Mouse (Mus musculus): ENCODE measurements around the gene Abhd11. TPM values are rescaled to one million over a fixed set of nuclear protein-coding genes. Genes with fewer than 3 reads are reported as not detected.

Abhd11 gene
- total and polyA plus RNA-seq, 2 experiments from 2014 or later: 55.6 to 100 TPM

DNA sequence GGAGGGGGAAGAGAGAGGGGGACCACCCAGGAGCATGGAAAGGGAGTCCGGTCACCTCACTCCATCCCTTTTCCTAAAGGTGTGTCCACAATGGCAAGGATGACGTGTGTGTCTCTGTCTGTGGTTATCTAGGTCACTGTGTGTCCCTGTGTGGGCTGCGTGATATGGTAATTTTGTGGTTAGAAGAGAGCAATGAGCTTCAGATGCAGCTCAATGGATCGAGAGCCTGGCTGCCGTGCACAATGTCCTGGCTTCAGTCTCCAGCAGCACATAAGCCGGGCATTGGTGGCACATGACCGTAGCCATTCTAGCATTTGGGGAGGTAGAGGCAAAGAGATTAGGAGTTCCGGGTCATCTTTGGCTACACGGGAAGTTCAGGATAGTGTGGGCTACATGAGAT, 30.6 kb downstream of the Abhd11 start:
- ATAC-seq (ENCODE audit: insufficient read depth, low read depth) (no peak), DNase-seq (ENCODE audit: low spot score) (no peak)
- Histone ChIP-seq H3K36me3 (replicated peaks; ENCODE audit: control insufficient read depth, insufficient read depth, low read length) (peaks cover under 1% of the 10 kb centered on the region; the same call in 1 of the 2 replicates), H3K4me2 (ENCODE audit: low read depth, low read length) (no peak overlapping the region), H3K27ac (ENCODE audit: low read depth) (no peak overlapping the region), H3K9ac (replicated peaks; ENCODE audit: low read depth, low read length) (no peak overlapping the region), H3K4me1 (ENCODE audit: control insufficient read depth, insufficient read depth) (0 out of 2 replicates have a peak, but pooled peaks cover 4% of the 10 kb centered on the region), H3K27me3 (ENCODE audit: control insufficient read depth, insufficient read depth, low read length) (no peaks in the 10 kb centered on the region), H3K4me3 (ENCODE audit: low read depth, low read length) (no peak overlapping the region), H3K9me3 (replicated peaks; ENCODE audit: control insufficient read depth, low read length) (0 out of 2 replicates have a peak, but pooled peaks cover 3% of the 10 kb centered on the region)
- WGBS: 84% methylated on average over 9 of the region's 9 CpGs
- TF ChIP-seq CTCF (IDR thresholded peaks at IDR 0.05; ENCODE audit: low read depth) (no peak), EP300 (IDR thresholded peaks at IDR 0.05; ENCODE audit: low read depth) (no peak)

DNA sequence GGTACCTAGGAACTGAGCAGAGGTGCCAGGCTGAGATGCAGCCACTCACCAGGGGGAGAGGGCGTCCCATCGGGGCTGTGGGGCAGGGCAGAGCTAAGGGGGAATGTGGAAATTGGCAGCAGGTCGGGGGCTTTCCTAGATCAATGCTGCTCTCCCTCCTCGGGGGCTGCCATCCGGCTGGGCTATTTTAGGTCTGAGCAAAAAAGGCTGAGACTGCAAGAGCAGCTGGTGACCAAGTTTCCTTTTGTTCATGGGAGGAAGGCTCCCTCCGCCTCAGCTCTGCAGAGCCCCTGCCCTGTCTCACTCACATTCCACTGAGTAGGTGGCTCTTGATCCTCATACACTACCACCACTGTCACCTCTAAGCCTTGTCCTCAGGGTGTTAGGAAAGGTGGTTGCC, 31.1 kb downstream of the Abhd11 start:
- H3K27me3 ChIP-seq (ENCODE audit: control insufficient read depth, insufficient read depth, low read length): no peaks in the 10 kb centered on the region
- no peak overlapping the region for H3K4me3 ChIP-seq (ENCODE audit: low read depth, low read length)
- no peak for DNase-seq (ENCODE audit: low spot score)
- no peak overlapping the region for H3K9ac ChIP-seq (replicated peaks; ENCODE audit: low read depth, low read length)
- no peak for ATAC-seq (ENCODE audit: insufficient read depth, low read depth)
- no peak for TF ChIP-seq EP300 (IDR thresholded peaks at IDR 0.05; ENCODE audit: low read depth)
- no peak for TF ChIP-seq CTCF (IDR thresholded peaks at IDR 0.05; ENCODE audit: low read depth)
- no peak overlapping the region for H3K27ac ChIP-seq (ENCODE audit: low read depth)
- no peaks in the 10 kb centered on the region for H3K9me3 ChIP-seq (replicated peaks; ENCODE audit: control insufficient read depth, low read length)
- peaks cover 5% of the 10 kb centered on the region for H3K36me3 ChIP-seq (replicated peaks; ENCODE audit: control insufficient read depth, insufficient read depth, low read length)
- no peak overlapping the region for H3K4me2 ChIP-seq (ENCODE audit: low read depth, low read length)
- 23% methylated on average over 6 of the region's 6 CpGs for WGBS
- 0 out of 2 replicates have a peak, but pooled peaks cover 4% of the 10 kb centered on the region for H3K4me1 ChIP-seq (ENCODE audit: control insufficient read depth, insufficient read depth)

DNA sequence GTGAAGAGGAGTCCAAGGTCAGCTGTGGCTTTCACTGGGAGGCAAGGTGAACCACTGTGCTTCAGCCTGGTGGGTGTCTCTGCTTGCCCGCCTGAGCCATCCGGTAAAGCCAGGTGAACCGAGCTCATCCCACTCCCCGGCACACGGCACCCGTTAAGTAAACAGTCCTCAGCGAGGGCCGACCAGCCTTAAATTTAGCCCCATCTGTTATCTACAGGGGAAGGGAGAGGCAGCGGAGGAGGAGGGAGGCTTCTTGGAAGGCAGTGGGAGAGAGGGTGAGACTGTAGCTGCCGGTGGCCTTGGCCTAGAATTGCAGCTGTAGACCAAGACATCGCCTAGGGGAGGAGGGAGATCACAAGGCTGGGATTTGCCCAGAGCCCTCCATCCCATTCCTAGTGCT, 31.8 kb downstream of the Abhd11 start:
- Histone ChIP-seq H3K4me1 (ENCODE audit: control insufficient read depth, insufficient read depth) (0 out of 2 replicates have a peak, but pooled peaks cover 4% of the 10 kb centered on the region), H3K4me3 (ENCODE audit: low read depth, low read length) (no peak overlapping the region), H3K27ac (ENCODE audit: low read depth) (no peak overlapping the region), H3K9ac (replicated peaks; ENCODE audit: low read depth, low read length) (0 out of 2 replicates have a peak overlapping the region, but pooled peaks have one; percentile 10), H3K4me2 (ENCODE audit: low read depth, low read length) (no peak overlapping the region), H3K36me3 (replicated peaks; ENCODE audit: control insufficient read depth, insufficient read depth, low read length) (peaks cover 13% of the 10 kb centered on the region), H3K9me3 (replicated peaks; ENCODE audit: control insufficient read depth, low read length) (no peaks in the 10 kb centered on the region), H3K27me3 (ENCODE audit: control insufficient read depth, insufficient read depth, low read length) (no peaks in the 10 kb centered on the region)
- 39% methylated on average over 11 of the region's 11 CpGs for WGBS
- ATAC-seq (ENCODE audit: insufficient read depth, low read depth) (no peak), DNase-seq (ENCODE audit: low spot score) (no peak)
- TF ChIP-seq EP300 (IDR thresholded peaks at IDR 0.05; ENCODE audit: low read depth) (no peak), CTCF (IDR thresholded peaks at IDR 0.05; ENCODE audit: low read depth) (no peak)

DNA sequence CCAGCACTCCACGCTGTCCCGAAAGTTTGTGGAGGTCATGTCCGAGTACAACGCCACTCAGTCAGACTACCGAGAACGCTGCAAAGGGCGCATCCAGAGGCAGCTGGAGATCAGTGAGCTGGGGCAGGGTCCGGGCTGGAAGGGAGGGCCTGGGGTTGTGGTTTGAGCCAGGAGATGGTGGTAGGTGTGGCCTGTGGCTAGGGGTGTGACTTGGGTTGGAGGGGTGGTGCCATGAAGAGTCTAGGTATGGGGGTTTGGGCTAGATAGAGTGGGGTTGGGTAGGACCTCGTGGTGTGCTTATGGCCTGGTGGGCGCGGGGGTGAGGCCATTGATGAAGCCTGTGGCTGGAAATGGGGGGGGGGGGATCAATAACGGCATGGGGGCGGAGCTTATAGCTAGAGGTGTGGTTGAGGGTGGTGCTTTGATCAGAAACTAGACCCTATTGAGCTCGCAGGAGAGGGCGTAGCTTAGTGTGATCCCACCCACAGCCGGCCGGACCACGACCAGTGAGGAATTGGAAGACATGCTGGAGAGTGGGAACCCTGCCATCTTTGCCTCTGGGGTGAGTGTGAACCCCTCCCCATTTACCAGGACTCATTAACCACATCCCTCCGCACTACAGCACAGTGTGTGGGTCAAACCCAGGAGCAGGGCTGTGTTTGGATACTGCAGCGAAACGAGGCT, 33.3 kb downstream of the Abhd11 start:
- no peak for TF ChIP-seq CTCF (IDR thresholded peaks at IDR 0.05; ENCODE audit: low read depth)
- no peak for TF ChIP-seq EP300 (IDR thresholded peaks at IDR 0.05; ENCODE audit: low read depth)
- no peak overlapping the region for H3K4me2 ChIP-seq (ENCODE audit: low read depth, low read length)
- H3K9ac ChIP-seq (replicated peaks; ENCODE audit: low read depth, low read length): no peak overlapping the region
- H3K36me3 ChIP-seq (replicated peaks; ENCODE audit: control insufficient read depth, insufficient read depth, low read length): peaks cover 15% of the 10 kb centered on the region
- no peak for DNase-seq (ENCODE audit: low spot score)
- 0 out of 2 replicates have a peak, but pooled peaks cover 4% of the 10 kb centered on the region for H3K4me1 ChIP-seq (ENCODE audit: control insufficient read depth, insufficient read depth)
- H3K27me3 ChIP-seq (ENCODE audit: control insufficient read depth, insufficient read depth, low read length): no peaks in the 10 kb centered on the region
- no peaks in the 10 kb centered on the region for H3K9me3 ChIP-seq (replicated peaks; ENCODE audit: control insufficient read depth, low read length)
- H3K27ac ChIP-seq (ENCODE audit: low read depth): no peak overlapping the region
- H3K4me3 ChIP-seq (ENCODE audit: low read depth, low read length): no peak overlapping the region
- ATAC-seq (ENCODE audit: insufficient read depth, low read depth): no peak
- 59% methylated on average over 20 of the region's 21 CpGs for WGBS

DNA sequence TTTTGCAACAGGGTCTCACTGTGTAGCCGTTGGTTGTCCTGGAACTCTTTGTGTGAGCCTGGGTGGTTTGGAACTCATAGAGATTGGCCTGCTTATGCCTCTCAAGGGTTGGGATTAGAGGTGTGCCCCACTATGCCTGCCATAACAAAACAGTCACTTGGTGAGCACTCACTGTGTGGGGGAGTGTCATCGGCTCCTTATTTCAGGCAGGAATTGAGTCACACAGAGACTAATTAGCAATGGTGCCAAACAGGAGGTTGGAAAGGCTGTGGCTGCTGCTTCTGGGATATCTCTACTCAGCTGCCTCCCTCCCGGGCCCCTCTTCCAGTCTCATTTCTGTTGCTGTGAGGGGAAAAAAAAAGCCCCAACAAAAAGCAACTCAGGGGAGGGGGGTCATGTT, 35.6 kb downstream of the Abhd11 start:
- Histone ChIP-seq H3K36me3 (replicated peaks; ENCODE audit: control insufficient read depth, insufficient read depth, low read length) (peaks cover 18% of the 10 kb centered on the region; the same call in 1 of the 2 replicates), H3K4me2 (ENCODE audit: low read depth, low read length) (no peak overlapping the region), H3K4me1 (ENCODE audit: control insufficient read depth, insufficient read depth) (0 out of 2 replicates have a peak, but pooled peaks cover 4% of the 10 kb centered on the region), H3K9ac (replicated peaks; ENCODE audit: low read depth, low read length) (no peak overlapping the region), H3K27me3 (ENCODE audit: control insufficient read depth, insufficient read depth, low read length) (no peaks in the 10 kb centered on the region), H3K9me3 (replicated peaks; ENCODE audit: control insufficient read depth, low read length) (no peaks in the 10 kb centered on the region), H3K27ac (ENCODE audit: low read depth) (no peak overlapping the region), H3K4me3 (ENCODE audit: low read depth, low read length) (no peak overlapping the region)
- TF ChIP-seq EP300 (IDR thresholded peaks at IDR 0.05; ENCODE audit: low read depth) (no peak), CTCF (IDR thresholded peaks at IDR 0.05; ENCODE audit: low read depth) (no peak)
- ATAC-seq (ENCODE audit: insufficient read depth, low read depth): no peak
- DNase-seq (ENCODE audit: low spot score): no peak
- WGBS: 87% methylated on average over 3 of the region's 3 CpGs

Measured in heart, postnatal 0 days (tissue).